Mouse (Mus musculus): ENCODE measurements around the gene Hip1r.

Gene Hip1r

DNA sequence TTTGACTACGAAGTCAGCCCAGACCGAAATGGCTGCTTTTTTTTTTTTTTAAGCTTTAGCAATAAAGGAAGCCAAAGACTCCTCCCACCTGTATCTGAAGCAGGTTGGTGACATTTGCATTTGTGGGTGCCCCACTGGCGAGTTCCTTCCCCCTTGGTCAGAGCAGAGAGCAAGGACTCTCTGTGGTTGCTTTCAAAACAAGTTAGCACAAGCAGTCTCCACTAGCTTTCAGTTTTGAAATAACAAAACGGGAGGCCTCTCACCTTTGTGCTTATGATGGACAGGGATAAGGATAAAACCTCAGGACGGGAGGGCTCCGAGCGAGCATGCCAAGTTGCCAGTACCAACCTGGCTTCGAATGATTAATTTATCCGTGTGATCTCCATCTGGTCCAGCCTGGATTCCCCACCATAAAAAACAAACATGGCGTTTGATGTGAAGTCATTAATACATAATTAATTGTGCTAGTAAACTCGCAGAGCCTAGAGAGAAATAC is 1.2 kb downstream of the Hip1r start:
- DNase-seq: no peak

DNA sequence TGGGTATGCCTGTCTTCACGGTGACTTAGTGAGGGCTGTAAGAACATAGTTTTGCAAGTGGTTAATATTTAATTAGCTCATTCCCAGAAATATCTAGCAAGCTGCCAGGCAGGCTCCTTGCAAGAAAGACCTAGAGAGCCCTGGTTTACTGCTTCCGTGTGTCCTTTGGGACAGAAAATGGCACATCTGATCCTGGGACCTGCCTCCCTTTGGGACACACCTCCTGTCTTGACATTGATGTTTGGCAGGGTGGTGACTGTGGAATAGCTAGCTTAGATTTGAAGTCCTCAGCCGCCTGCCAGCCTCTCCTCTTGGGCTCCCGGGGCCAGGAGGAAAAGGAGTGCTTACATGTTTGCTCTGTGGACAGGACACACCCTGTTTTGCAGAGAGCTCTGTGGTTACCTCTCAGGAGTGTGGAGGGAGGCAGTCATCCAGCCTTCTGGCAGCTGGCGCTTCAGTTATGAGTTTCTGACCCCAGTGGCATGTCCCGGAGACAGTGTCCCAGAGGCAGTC is 2.3 kb downstream of the Hip1r start:
- DNase-seq: no peak

DNA sequence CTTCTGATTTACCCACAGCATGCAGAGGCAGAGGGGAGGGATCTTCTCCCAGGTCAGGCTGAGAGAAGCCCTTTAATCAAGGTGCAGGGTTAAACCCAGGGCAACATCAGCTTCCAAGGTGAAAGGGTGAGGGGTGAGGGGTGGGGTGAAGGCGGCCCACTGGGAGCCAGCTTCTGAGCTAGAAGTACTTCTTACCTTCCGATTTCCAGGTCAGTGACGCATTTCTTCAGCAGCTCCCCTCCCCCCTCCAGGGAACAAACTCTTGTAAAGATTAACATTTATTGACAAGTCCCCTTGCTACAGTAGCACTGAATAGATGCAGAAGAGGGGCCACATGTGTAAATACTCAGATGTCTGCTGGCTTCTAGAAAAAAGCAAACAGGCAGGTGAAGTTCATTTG is 3.8 kb downstream of the Hip1r start:
- no peak for DNase-seq

DNA sequence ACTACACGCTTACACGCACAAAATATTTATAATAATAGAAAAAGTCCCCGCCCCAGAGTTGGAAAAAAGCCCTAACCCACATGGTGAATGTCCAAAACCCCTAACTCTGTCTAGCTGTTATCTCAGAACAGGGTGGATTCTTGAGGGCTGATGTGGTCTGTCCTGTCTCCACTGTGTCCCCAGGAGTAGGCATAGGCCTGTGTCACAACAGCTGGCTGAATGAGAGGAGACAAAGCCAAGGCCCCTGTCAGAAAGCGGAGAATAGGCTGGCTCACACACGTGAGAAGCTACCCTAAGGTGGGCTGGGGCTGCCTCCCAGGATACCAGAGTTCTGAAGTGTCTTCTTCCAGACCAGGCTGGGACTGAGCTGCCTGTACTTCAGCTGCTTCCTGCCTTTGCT is 4.7 kb downstream of the Hip1r start:
- DNase-seq: peak in 1 of 2 experiments; percentile 2

DNA sequence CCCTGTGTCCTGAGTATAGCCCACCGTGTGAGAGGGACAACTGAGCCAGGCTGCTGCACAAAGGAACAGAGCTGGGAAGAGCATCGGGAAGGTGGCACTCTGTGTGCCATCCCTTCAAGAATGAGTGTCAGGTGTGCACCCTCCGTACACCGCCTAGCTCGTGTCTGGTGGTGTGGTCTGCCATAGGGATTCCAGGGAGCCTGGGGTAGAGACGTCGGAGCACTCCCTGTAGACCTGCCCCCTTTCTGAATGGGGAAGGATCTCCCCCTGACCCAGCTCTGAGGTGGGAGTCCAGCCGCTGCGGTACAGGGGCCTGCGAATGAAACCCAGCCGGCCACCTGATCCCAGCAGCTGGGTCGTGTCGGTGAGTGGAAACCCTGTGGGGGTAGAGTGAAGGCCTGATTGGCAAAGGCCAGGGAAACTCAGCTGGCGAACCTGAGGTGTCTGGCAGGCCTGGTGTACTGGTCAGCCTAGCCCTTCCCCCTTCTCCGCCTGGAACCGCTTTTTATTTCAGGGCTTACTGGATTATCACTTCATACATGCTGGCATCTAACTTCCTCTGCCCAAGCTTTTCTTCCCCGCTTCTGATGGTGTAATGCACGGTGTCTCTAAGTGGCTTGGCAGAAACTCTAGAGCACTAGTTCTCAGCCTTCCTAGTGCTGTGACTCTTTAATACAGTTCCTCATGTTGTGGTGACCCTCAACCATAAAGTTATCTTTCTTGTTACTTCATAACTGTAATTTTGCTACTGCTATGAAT is 6.0 kb downstream of the Hip1r start:
- DNase-seq: peak in 1 of 2 experiments; percentile 23

DNA sequence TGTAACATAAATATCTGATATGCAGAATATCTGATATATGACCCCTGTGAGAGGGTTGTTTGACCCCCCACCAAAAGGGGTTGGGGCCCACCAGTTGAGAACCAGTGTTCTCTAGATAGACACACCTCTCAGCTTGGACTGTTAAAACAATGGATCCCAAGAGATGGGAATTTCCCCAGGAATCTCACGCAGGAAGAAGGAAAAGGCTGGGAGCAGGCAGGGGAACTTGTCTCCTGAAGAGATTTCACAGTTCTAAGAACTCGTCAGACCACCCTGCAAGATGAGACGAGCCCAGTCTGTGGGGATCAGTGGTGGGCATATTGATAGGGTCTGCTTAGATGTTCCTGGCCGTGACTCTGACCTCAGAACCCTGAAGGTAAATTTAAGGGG is 6.5 kb downstream of the Hip1r start:
- peak in 1 of 2 experiments; percentile 6 for DNase-seq

DNA sequence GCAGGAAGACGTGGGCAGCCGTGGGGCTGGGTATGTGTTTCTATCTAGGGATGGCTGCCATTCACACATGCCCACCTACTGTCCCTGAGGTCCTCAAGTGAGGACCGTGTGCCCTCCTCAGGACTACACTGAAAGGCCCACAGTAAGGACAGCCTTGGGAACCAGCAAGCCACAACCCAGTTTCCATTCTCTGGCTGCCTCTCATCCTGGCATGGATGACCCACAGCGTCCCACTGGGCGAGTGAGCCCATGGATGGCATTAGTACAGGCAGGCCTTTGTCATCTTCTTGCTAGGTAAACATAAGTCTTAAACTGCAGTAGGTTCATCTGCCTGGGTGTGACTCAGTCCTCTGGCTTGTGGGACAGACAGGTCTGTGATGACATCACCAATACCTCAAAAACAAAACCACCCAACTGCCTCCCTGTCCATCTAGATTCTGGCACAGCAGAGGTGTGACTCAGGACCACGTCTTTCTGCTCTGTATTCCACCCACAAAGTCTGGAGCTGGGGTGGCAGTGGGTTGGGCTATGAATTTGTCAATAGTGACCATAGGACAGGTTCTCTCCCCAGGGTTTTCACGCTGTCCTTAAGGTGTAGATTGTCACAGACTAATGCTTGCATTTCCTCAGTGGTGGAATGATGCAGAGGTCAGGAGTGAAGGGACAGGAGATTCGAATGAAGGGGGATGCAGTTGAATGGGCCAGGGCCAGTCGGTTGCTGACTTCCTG is 7.3 kb downstream of the Hip1r start:
- DNase-seq: peak in 1 of 2 experiments; percentile 26

DNA sequence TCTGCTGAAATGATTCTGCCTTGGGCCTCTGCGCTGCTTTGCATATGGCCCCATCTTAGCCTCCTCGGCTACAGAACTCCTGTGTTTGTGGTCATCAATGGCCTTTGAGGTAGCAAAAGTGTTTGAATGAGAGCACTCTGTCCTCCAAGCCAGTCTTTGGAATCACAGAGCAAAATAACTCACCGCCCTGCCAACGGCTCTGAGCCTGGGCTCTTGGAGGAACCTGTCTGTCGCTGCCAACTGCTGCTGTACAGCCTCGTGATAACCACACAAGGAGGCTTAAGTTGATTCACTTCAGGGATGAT is 7.8 kb downstream of the Hip1r start:
- peak in 1 of 2 experiments; percentile 23 for DNase-seq

DNA sequence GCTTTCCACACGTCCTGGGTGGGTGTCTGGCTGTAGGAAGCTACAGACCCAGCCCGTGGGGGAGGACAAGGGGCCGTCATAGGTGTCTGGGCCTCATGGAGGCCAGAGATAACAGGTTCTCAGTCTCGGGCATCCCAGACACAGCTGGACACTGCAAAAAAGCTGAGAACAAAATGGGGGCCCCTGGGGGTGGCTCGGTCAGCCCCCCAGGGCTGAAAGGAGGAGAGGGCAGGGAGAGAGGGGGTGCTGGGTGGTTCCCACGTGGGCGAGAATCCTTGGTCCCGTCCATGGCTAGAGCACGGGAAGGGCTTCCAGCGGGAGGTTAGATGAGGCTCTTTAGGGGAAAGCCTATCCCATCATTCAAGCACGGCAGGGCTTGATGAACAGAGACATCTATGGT is 9.4 kb downstream of the Hip1r start:
- no peak for DNase-seq

DNA sequence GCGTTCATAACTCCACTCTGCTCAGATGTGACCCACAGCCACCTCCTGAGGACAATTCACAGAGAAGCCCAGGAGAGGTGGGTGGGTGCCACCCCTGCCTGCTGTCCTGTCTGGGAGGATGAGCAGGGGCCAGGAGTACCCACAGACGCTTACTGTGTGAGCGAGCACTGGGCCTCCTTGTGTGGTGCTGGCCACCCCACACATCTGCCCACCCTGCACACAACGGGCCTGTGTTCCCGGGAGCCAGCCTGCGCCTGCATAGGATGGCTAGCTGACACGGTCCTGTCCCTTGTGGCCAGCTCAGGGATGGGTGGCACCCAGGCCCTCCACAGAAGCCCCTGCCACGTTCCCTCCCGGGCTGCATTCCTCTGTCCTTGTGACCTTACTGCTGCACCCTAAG is 12.0 kb downstream of the Hip1r start:
- DNase-seq: peak in 1 of 2 experiments; percentile 7

DNA sequence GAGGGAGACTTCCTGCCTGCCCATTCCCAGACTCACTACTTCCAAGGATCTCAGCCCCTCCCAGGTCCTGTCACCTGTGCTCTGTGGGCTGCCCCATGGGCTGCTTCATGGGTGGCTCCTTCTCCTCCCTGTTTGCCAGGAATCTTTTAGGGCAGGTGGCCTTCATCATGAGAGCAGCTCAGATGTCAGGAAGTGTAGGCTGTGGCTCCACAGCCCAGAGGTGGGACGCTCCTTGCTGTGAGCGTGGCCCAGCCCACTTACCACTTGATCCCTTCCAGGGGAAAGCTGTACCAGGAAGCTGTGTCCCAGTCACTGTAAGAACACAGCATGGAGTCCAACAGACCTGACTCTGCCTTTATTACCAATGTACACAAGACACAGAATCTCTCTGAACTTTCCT is 13.5 kb downstream of the Hip1r start:
- DNase-seq: no peak

DNA sequence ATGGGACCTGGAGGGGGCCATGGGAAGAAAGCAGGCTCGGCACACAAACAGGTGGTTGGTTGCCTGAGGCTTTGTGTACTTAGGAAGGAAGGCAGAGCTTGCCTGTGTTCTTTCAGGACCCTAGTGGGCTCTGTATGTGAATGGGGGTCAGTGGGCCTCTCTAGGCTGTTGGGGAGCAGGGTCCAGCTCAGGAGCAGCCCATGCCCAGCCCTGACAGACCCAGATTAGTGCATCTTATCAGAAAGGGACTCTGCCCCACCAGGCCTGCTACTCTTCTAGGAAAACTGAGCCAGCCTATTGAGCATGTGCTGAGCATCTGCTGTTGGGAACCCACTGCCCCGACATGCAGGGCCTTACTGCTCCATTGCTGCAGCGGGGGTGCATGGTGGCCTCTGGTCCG is 14.1 kb downstream of the Hip1r start:
- no peak for DNase-seq

DNA sequence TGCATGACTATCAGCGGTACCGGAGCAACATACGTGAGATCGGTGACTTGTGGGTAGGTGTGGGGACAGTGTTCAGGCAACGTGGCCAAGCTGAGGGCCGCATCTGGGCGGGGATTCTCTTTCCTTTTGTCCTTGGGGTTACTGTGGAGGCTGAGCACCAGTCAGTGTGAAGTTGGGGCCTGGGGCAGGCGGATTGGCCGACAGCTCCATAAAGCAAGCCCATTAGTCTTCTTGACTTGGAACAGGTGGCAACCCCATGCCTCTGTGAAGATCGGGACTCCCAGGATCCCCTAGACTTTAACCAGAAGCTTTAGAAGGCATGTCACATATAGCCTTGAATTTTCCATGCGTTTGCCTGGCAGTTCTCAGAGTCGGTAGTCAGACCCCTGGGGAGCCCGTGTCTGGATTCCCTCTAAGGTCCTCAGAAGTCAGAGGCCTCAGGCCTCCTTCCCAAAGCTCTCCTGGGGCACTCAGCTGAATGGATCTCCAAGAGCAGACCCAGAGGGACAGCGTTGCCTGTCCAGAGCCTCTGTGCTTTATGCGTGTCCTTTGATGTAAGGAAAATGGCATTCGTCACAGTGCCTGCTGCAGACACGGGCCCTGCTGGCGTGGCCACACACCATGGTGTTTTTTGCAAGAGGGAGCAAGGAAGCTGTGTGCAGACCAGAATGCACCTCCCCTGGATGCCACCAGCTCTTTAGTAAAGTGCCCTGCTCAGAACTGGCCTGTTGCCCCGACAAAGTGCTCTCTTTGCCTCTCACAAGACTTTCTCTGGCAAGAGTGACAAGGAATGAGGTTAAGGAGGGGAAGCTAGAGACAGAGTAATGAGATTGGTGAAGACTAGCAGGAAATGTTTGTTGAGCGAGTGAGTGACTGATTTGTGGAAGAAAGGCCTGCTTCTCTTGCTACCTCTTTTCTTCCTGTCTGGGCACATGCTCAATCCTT is 16.8 kb downstream of the Hip1r start:
- peak in 1 of 2 experiments; percentile 7 for DNase-seq

DNA sequence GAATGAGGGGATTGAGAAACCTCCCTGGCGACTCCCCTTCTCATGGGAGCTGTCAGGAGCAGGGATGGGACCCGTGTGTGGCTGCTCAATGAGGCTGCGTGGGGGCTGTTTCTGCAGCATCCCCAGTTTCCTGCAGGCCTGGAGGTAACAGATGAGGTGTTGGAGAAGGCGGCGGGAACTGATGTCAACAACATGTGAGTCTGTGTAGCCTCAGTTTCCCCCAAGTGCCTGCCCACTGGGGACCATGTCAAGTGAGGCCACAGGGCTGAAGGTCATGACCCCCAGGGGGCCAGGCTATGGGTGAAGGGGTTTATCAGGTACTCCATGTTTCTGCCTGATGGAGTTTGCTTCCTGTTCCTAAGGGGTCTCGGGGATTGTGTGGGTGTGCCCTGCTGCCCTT is 17.9 kb downstream of the Hip1r start:
- peak in 1 of 2 experiments; percentile 5 for DNase-seq

DNA sequence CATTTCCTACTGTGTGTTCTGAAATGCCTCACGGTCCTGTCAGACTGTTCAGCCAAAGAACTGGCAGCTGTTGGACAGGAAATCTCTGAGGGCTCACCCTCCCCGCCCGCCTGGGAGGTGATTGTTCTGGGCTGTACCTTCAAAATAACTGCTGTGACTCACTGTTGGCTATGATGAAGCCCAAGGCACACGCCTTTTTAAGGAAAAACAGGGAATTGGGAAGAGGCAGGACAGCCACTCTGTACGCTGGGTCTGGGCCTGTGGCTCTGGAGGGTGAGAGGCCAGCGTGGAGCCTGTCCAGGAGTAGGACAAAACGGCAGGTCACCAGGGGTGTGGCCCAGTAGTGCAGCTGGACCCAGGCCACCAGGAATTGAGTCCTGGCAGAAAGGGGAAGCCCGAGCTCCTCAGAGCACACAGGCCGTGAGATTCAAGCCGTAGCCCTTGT is 18.8 kb downstream of the Hip1r start:
- peak in 1 of 2 experiments; percentile 19 for DNase-seq

DNA sequence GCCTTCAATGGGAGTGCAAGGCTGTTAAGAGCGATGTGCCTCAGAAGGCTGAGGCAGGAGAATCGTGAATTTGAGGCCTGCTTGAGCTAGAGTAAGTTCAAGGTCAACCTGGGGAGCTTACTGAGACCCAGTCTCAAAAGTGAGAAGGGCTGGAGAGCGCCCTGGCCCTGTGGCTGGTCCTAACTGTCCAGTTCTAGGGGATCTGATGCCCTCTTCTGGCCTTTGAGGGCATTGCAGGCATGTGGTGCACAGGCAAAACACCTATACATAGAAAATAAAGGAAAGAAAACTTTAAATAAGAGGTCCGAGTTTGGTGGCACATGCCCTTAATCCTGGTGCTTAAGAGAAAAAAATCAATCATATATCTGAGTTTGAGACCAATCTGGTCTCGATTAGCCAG is 19.4 kb downstream of the Hip1r start:
- DNase-seq: peak; percentile 87 to 90

DNA sequence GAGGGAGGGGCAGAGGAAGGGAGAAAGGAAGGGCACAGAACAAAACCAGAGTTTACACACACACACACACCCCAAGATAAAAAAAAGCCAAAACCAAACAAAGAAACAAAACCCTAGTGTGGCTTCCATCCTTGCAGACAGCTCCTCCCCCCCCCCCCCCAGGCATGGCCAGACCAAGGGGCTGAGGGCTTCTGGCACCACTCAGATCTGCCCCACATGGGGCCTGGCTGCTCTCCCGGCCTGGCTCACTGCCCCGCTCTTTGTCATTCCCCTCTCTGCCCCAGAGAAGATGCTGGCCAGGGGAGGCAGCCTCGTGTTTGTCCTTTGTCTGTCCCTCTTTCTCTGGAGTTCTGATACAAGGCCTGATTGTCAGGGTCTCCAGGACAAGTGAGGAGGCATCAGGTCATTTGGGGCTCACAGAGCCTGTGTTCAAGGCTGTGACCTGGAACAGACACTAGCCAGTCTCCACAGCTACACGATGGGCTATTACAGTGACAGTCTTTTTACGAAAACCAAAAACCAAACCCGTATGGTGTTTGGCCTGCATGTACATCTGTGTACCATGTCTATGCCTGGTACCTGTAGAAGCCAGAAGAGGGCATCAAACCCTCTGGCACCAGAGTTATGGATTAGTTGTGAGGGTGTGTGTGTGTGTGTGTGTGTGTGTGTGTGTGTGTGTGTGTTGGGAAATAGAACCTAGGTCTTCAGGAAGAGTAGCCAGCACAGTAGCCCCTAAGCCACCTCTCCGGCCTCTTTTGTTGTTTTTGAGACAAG is 20.0 kb downstream of the Hip1r start:
- peak; percentile 59 to 69 for DNase-seq

DNA sequence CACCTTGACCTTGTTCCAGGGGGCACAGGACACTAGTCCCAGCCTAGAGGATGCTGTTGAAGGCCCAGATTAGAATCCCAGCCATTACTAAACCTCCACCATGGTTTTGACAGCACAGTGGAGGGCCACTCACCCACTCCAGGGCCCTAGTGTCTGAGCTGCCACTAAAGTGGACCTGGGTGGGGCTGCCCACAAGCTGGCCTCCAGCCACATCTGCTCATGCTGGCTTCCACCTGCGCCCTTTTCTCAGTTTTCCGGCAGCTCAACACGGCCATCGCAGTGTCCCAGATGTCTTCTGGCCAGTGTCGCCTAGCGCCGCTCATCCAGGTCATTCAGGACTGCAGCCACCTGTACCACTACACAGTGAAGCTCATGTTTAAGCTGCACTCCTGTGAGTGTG is 21.0 kb downstream of the Hip1r start:
- no peak for DNase-seq

DNA sequence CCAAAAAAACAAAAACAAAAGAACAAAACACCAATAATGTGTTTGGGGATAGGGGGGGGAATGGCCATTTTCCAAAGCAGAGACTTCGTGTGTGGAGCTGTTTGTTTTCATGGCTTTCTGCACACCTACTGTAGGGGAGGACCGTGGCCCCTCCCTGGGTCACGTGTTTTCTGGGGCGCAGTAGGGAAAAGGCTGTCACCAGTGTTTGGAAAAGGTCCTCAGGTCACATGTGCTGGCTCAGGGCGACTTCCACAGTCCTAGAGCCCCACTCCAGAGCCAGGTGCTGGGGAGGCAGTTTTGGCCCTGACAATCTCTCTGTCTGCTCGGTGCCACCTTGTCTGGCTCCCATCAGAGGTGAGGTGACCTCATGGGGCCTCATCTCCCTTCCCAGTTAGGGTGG is 22.0 kb downstream of the Hip1r start:
- no peak for DNase-seq

DNA sequence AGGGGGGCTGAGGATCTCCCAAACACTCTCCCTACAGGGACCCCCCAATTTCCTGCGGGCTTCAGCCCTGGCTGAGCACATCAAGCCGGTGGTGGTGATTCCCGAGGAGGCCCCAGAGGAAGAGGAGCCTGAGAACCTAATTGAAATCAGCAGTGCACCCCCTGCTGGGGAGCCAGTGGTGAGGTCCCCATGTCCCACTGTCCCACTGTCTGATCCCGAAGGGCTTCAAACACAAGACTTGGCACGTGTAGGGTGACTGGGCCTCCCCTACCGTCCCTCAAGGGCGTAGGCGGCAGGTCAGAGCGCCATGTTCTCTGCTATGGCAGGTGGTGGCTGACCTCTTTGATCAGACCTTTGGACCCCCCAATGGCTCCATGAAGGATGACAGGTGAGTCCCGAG is 22.8 kb downstream of the Hip1r start:
- no peak for DNase-seq

DNA sequence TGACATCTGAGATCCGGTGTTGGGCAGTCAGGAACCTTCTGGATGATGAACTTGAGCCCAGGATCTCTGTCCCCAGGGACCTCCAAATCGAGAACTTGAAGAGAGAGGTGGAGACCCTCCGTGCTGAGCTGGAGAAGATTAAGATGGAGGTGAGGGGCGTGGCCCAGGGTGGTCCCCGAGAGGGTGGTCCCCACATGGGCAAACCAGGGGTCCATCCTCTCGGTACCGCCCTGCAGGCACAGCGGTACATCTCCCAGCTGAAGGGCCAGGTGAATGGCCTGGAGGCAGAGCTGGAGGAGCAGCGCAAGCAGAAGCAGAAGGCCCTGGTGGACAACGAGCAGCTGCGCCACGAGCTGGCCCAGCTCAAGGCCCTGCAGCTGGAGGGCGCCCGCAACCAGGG is 23.3 kb downstream of the Hip1r start:
- DNase-seq: no peak

DNA sequence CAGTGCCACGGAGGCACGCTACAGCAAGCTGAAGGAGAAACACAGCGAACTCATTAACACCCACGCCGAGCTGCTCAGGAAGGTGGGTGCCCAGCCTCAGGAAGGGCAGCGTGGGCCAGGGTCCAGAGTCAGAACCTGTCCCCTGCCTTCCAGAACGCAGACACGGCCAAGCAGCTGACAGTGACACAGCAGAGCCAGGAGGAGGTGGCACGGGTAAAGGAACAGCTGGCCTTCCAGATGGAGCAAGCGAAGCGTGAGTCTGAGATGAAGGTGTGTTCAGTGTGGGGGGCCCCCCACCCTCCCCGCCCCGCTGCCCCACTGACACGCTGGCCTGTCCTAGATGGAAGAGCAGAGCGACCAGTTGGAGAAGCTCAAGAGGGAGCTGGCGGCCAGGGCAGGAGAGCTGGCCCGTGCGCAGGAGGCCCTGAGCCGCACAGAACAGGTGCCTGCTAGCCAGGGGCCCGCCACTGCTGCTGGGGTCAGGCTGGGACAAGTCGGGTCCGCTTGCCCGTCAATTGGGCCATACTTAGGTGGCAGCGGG is 23.9 kb downstream of the Hip1r start:
- DNase-seq: peak; percentile 61 to 63
